Mouse (Mus musculus) adrenal gland, postnatal 10 days (tissue): ENCODE data around the gene Vwde. TPM values are rescaled to one million over a fixed set of nuclear protein-coding genes. Genes with fewer than 3 reads are reported as not detected.

ENCODE experiments used
- DNase-seq: peaks from one replicate; pipeline ENCODE4 v3.0.0; 2021; ENCODE audit warnings: mixed read lengths
- long read RNA-seq, 2 experiments: library from polyadenylated mRNA; stranded (forward); transcript quantifications; one replicate each; pipeline ENCODE4 v2.0.0; 2021
- total RNA-seq, 2 experiments: library from RNA; stranded (reverse); gene quantifications; 2 replicates each; pipeline ENCODE4 v1.2.3; 2021

The Vwde gene
- total RNA-seq, result under 1 TPM in 1 of 2 experiments, not detected in 1; 0.15 TPM
- long read RNA-seq, experiment 1, result 0 reads
- long read RNA-seq, experiment 2, result 0 reads

DNA sequence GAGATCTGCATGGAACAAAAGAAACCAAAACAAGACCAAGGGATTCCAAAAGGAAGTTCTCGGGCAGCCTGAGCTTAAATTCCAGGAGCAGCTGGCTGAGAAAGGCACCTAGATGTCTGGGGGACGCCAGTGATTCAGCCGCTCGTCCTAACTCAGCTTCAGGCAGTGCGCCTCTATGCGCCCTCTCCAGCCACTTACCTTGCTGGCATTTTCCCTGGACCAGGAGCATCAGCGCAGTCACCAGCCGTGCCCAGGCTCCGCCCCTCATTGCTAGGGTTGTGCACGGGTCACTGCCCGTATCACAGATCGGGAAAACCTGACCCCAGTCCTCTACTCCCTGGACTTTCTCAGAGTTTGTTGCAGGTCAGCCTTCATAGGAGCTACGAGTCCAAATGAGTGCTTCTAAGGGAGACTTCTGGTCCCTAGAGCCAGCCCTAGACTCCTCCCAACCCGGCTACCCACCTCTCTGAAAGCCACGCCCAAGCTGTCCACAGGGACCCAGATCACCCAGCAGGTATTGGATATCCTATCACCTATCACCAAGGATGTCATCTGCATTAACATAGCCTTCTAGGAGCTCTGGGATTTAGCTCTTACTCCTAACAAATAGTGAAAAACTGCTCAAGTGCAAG, at the start of gene Vwde:
TSS of gene Vwde (minus strand) at position 370 of the 632 bp plus-strand sequence.
- no peak for DNase-seq

DNA sequence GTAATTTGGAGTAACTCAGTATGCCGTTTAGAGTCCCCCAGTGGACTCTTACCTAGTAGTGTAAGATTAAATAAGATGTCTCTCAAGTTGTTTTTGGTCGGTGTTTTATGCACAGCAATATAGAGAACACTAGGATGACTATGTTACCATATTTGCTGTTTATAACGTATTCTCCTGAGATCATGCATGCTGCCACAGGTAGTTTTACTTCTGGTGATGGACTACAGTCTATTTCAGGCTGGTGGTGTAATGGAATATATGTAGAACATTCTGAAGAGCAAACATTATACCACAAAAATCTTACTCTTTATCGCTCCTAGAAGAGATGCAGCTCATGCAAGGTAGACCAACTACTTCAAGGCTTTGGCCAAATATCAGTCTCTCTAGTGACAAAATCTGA, 30.6 kb upstream of the Vwde start:
- no peak for DNase-seq

DNA sequence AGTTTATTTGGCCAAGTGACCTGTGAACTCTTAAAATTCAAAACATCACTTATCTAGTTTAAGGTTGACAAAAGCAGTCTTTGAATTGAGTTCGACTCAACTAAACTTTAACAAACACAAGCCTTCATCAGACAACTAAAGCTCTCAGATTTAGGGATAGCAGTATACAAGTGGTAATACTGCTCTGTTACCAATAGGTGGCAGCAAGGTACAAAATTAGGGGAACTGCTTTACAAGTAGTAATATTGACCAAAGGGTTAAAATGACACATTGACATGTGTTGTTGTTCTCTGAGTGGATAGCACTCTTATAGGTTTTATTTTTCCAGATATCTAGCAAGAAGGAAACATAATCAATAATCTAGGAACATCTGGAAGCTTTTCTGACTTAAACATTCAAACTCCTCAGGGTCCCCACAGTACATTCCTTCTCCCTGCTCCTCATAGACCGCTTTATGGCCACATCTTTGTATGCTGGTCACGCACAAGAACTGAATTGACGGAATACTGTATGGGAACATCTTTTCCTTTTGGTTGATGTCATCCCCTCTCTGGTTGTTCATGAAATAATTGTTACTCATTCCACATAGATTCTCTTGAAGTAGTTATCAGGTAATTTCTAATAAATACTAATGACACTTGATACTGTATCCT, 23.7 kb upstream of the Vwde start:
- DNase-seq, result no peak

DNA sequence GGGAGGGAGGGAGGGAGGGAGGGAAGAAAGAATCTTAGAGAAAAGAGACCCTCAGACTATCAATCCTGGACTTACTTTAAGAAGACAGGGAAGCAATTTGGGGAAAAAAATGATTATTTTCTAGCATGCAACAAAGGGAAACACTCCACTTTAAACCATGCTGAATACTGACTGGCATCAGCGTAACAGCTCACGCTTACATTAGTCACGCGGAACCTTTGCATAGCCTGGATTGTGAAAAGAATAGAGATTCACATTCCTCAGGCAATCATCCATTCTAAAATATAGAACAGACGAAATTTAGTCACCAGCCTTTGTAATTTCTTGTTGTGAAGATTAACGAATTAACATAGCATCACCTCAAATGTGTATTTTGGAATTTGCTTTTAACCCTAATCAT, 18.6 kb downstream of the Vwde start:
- DNase-seq, result no peak

DNA sequence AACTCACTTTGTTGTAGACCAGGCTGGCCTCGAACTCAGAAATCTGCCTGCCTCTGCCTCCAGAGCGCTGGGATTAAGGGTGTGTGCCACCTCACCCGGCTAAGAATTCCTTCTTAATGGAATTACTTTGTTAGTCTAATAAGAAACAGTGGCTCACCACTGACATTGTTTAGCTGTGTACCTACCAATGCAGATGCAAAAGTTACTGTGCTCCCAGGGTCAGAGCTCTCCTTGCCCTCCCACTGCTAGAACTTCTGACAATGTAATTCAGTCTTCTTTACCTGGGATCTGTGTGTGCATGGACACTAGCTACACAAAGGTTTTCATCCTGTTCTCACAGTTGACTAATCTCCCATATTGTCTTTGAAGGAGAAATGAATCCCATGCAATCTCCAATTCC, 27.3 kb downstream of the Vwde start:
- DNase-seq, result no peak

DNA sequence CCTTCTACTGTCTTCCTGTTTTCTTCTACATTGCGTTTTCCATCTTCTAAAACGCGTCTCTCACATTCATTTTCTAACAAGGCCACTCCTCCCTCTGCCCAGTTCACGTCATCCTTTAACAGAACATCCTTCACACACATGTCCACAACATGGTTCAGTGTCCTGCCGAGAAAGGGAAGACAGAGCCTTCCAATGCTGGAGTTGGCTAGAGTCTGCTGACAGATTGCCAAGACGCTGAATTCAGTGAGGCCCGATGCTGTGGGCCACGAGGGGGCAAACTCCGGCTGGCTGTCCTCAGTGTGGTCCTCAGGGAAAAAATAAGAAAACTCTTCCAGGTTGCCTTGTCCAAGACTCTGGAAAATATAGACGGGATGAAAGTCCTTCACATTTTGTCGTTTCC, 37.9 kb downstream of the Vwde start:
- no peak for DNase-seq

DNA sequence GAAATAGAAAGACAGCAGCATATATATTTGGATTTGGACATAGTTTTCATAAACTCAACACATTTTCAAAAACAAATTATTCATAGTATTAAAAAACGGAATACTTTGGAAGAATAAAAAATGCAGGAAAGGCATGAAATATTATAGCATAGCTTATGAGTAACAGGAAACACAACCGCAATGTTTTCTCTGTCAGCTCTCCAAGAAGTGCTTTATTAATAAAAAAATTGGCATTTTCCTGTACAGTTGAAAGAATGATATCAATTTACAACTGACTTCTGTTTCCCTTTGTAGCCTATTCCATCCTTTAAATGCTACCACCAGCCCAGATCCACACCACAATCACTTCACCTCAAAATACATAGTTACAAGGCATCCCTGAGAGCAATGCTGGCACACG, 44.7 kb downstream of the Vwde start:
- DNase-seq, result no peak

DNA sequence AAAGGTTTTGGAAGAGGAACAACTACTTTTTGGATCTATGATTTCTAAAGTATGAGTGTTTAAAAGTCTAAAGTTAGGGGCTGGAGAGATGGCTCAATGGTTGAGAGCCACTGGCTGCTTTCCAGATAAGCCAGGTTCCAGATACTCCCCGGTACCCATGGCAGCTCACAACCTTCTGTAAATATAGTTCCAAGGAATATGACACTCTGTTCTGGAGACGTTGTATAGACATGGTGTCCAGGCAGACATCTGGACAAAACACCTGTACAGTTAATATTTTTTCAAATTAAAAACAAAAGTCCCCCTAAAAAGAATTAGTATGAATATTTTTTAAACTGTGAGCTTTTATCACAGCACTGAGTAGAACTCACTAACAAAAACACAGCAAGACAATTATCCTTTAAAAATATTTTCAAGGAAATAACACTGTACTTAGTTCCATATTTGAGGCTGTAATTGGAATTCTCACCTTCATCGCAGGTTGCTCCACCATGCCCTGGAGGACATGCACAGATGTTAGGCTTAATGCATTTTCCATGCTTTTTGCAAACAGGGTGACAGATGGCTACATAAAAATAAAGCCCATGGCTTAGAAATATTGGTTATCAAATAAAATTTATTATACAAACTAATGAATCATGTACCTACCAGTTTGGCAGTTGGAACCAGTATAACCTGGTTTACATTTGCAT, 55.2 kb downstream of the Vwde start:
- no peak for DNase-seq

DNA sequence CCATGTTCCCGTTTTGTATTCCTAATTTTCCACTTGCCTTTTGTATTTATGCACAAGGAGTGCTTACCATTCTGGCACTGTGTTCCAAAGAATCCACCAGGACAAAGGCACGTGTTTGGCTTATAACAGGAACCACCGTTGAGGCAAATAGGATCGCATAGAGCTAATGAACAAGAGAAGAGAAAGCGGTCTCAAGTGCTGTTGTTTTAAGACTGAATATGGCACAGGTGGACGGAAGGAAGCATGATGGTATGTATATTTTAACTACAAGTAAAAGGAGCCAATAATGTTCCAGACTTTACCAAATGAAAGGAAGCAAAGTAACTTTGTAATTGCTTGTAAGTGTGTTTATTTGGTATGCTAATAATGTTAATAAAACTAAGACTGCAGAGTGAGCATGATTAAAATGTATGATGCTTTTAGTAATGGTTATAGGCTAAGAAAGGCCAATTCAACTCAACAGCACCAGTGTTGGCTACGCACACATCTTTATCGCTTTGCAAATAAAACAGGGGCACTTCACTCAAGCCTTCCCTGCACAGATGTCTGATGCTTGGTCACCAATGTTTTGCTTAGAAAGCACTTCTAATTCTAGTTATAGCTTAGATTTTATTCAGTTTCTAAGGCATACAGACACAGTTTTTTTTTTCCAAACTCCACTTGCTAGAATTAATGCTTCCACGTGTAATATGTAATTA, 58.4 kb downstream of the Vwde start:
- DNase-seq, result no peak

DNA sequence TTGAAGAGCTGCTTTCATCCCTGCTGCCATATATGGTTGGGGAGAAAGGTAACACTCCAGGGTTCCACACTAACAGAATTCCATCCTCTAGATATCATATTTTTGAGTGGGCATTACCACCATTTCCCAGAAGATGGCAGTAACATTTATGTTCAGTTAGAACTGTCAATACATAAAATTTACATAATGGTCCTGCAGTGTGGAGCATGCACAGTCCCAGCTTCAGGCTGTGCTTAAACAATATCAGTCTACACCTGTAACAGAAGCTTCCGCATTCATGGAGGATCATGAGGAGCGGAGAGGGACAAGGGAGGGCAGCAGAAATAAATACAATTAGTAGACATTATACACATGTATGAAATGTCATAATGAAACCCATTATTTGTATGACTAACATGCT, 65.3 kb downstream of the Vwde start:
- DNase-seq, result peak; percentile 5

DNA sequence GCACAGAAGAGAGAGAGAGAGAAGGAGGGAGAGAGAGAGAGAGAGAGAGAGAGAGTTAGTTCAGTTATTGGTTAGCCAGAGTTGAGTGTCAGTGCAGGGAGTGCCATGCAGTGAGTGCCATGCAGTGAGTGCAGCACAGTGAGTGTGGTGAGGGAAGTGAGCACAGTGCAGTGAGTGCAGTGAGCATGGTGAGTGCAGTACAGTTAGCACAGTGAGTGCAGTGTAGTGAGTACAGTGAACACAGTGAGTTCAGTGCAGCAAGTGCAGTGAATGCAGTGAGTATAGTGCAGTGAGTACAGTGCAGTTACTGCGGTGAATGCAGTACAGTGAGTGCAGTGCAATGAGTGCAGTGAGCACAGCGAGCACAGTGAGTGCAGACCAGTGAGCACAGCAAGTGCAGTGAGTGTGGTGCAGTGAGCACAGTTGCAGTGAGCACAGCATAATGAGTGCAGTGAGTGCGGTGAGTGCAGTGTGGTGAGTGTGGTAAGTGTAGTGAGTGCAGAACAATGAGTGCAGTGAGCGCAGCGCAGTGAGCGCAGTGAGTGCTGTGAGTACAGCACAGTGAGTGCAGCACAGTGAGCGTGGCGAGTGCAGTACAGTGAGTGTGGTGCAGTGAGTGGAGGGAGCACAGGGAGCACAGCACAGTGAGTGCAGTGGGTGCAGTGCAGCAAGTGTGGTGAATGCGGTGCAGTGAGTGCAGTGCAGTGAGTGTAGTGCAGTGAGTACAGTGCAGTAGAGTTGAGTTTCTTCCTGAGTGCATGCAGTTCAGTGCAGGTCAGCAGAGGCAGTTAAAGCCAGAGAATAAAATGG, 70.7 kb downstream of the Vwde start:
- DNase-seq, result no peak

DNA sequence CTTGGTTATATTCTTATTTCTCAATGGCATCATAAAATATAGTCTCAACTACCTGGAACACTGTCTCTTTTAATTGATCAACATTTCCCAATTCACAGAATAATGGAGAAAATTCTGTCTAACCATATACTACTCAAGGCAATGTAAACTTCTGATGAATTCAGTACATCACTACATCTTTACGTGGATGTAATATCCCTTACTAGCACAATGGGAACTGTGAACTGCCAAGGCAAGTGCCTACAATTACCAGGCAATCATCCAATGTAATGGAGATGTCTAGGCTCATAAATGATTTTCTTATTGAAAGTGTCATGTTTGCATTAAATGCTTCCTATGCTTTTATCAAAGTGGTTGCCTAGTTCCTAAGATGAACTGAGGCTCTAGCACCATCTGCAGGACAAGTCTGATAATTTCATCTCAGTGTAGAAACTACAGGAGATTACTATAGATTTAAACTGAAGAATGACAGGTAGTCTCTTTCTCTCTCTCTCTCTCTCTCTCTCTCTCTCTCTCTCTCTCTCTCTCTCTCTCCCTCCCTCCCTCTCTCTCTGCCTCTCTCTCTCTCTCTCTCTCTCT, 72.6 kb downstream of the Vwde start:
- peak; percentile 49 for DNase-seq

DNA sequence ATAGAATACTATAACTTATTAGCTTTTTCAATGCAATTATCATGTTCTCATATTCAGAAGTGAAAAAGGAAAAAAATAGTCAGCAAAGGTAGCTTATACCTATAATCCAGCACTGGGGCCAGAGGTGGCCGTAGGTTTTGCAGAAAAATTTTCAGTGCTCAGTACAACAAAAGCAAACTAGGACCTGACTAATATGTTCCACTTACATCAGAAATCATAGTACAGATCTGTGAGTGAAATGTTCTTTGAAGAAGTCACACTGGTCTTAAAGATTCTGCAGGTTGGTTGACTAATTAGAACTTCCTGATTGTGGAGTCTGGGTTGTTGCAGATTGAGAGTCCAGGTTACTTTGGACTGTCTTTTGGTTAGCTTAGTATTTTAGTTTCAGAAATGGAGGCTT, 87.5 kb downstream of the Vwde start:
- DNase-seq, result no peak

DNA sequence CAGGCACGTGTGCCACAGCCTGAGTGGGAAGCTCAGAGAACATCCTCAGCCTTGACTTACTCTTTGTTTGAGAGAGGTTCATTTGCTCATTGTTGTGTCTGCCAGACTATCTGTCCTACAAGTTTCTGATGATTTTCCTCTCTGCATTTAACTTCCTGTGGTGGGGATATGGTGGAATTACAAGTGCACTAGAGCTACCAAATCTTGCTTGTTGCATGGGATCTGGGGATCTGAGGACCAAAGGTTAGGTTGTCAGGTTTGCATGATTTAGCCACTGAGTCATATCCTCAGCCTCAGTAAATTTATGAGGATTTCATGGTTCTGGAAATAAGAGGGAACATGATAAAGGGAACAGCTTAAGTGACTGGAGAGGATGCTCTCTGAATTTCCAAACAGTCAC, 116.1 kb downstream of the Vwde start:
- no peak for DNase-seq

Other genes starting within 250 kb of the Vwde start
- gene Tmem106b, start 155.2 kb downstream of the Vwde start, total RNA-seq, result 100 to 1,000 TPM; 144 to 157 TPM